Mouse (Mus musculus) right cerebral cortex, postnatal 36 days (tissue): ENCODE measurements around the gene Gm3115.
"Not testable (repeated sequence)": the region's sequence is repeated elsewhere in the genome, so short reads cannot be mapped to it uniquely, and the experiment has no call there.

Experiments used
- DNase-seq, 2 experiments: peaks; one replicate each; pipeline ENCODE4 v3.0.0; 2022; ENCODE audit warnings: low spot score in 2 of 2, mixed read lengths in 1 of 2

The Gm3115 gene

GRCm38 (mm10) chr14:4083820-4084219 lies at the start of gene Gm3115:
Gm3115 (plus strand) TSS chr14:4084120.
- DNase-seq: not testable (repeated sequence)

- DNase-seq: not testable (repeated sequence)
These were observed 26.5 kb downstream of the Gm3115 start, which contains the start of gene Gm8108 for GRCm38 (mm10) chr14:4110426-4110825. Gm8108 (plus strand) TSS chr14:4110526.

- not testable (repeated sequence) for DNase-seq
These were observed 57.7 kb downstream of the Gm3115 start for GRCm38 (mm10) chr14:4141646-4142045.
